In the genomic region with DNA sequence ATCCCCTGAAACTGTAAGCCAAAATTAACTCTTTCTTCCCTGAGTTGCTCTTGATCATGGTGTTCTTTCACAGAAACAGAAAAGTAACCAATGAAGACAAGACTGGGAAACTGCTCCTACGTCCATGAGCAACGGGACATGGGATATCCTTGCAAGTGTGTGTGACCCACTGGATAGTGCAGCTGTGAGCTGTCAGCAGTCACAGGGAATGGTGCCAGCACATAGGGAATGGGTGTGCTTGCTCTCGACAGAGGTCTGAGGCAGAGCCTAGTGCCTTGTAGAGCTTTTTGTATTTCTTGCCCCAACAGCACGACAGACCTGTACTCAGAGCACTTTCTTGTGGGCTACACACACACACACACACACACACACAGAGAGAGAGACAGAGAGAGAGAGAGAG, we compare ENCODE assay signal across 24 mouse cellular contexts.
A peak's percentile ranks its signal among the peaks of the same experiment; 100 is the strongest.
DNase-seq lines count a peak whose midpoint lies in the region; ATAC-seq and TF ChIP-seq lines count a peak whose summit lies in the region.
"Had no signal": no experiment of that assay in that cellular context is flagged by ENCODE, and none has a peak within 500 bp of the region (broad histone marks: within the 10 kb centered on the region; RNA-seq: fewer than 3 reads in every experiment).

No protein-coding gene starts in this region.

- H3K4me2 ChIP-seq in lung, embryonic 16.5 days (ENCODE audit: low read depth, low read length) = no peak overlapping the region
- H3K4me2 ChIP-seq: embryonic facial prominence, embryonic 13.5 days; heart, embryonic 13.5 days; hindbrain, embryonic 12.5 days; limb, embryonic 12.5 days; liver, embryonic 15.5 days; midbrain, embryonic 15.5 days; neural tube, embryonic 15.5 days; stomach, embryonic 15.5 days had no signal

- no peaks in the 10 kb centered on the region for H3K27me3 ChIP-seq in kidney, adult 2 months (replicated peaks; ENCODE audit: control insufficient read depth, insufficient read depth, low read length)
- H3K27me3 ChIP-seq in lung, embryonic 16.5 days (ENCODE audit: control insufficient read depth, insufficient read depth, low read depth, low read length) = no peaks in the 10 kb centered on the region
- H3K27me3 ChIP-seq: CH12.LX; embryonic facial prominence, embryonic 13.5 days; heart, embryonic 13.5 days; hindbrain, embryonic 12.5 days; limb, embryonic 12.5 days; liver, embryonic 15.5 days; midbrain, embryonic 15.5 days; neural tube, embryonic 15.5 days; stomach, embryonic 15.5 days had no signal

- TF ChIP-seq CTCF in kidney, adult 2 months (conservative IDR thresholded peaks at IDR 0.05; ENCODE audit: insufficient read depth, insufficient read length, low read depth, low read length) = no peak
- TF ChIP-seq CTCF in lung, adult 2 months (IDR thresholded peaks at IDR 0.05; ENCODE audit: insufficient read depth, low read length) = no peak

- H3K4me1 ChIP-seq in kidney, adult 2 months (ENCODE audit: control insufficient read depth, insufficient read depth, low read length) = peaks cover 52% of the 10 kb centered on the region
- H3K4me1 ChIP-seq in lung, embryonic 16.5 days (replicated peaks; ENCODE audit: control insufficient read depth, insufficient read depth, low read length) = peaks cover 27% of the 10 kb centered on the region
- H3K4me1 ChIP-seq in lung, adult 2 months (ENCODE audit: control insufficient read depth, insufficient read depth, low read length) = no peaks in the 10 kb centered on the region
- H3K4me1 ChIP-seq: liver, embryonic 15.5 days had no signal

- no peaks in the 10 kb centered on the region for H3K36me3 ChIP-seq in kidney, adult 2 months (ENCODE audit: control insufficient read depth, insufficient read depth, low read length)
- no peaks in the 10 kb centered on the region for H3K36me3 ChIP-seq in lung, embryonic 16.5 days (ENCODE audit: control insufficient read depth, insufficient read depth, low read length)
- H3K36me3 ChIP-seq: embryonic facial prominence, embryonic 13.5 days; forebrain, embryonic 10.5 days; heart, embryonic 13.5 days; hindbrain, embryonic 12.5 days; limb, embryonic 12.5 days; liver, embryonic 15.5 days; midbrain, embryonic 10.5 days; midbrain, embryonic 15.5 days; neural tube, embryonic 15.5 days; stomach, embryonic 15.5 days had no signal

- no peak for TF ChIP-seq POLR2A in kidney, adult 2 months (IDR thresholded peaks at IDR 0.05; ENCODE audit: low read depth, low read length)
- TF ChIP-seq POLR2A in lung, adult 2 months (IDR thresholded peaks at IDR 0.05; ENCODE audit: borderline replicate concordance, extremely low read depth, low read depth, low read length) = no peak

- no peak overlapping the region for H3K4me3 ChIP-seq in kidney, adult 2 months (ENCODE audit: insufficient read depth, low read depth, low read length)
- H3K4me3 ChIP-seq in lung, embryonic 16.5 days (ENCODE audit: low read length) = no peak overlapping the region
- no peak overlapping the region for H3K4me3 ChIP-seq in lung, adult 2 months (replicated peaks; ENCODE audit: extremely low read depth, low read depth, low read length)
- H3K4me3 ChIP-seq: embryonic facial prominence, embryonic 13.5 days; forebrain, embryonic 10.5 days; gastrocnemius, adult 2 months; heart, adult 2 months; heart, embryonic 13.5 days; hindbrain, embryonic 12.5 days; limb, embryonic 12.5 days; liver, embryonic 15.5 days; midbrain, embryonic 10.5 days; midbrain, embryonic 15.5 days; neural tube, embryonic 15.5 days; stomach, embryonic 15.5 days had no signal

- no peak overlapping the region for H3K27ac ChIP-seq in kidney, adult 2 months (ENCODE audit: insufficient read depth, low read depth, low read length)
- H3K27ac ChIP-seq in lung, embryonic 16.5 days (ENCODE audit: low read length) = 0 out of 2 replicates have a peak overlapping the region, but pooled peaks have one; percentile 40
- H3K27ac ChIP-seq: embryonic facial prominence, embryonic 13.5 days; forebrain, embryonic 10.5 days; gastrocnemius, adult 2 months; heart, adult 2 months; heart, embryonic 13.5 days; hindbrain, embryonic 12.5 days; hindbrain, postnatal 0 days; limb, embryonic 12.5 days; liver, embryonic 15.5 days; midbrain, embryonic 10.5 days; midbrain, embryonic 15.5 days; neural tube, embryonic 15.5 days; stomach, embryonic 15.5 days had no signal

- H3K9ac ChIP-seq in lung, embryonic 16.5 days (ENCODE audit: low read length) = no peak overlapping the region
- H3K9ac ChIP-seq: embryonic facial prominence, embryonic 13.5 days; heart, embryonic 13.5 days; hindbrain, embryonic 12.5 days; limb, embryonic 12.5 days; liver, embryonic 15.5 days; midbrain, embryonic 15.5 days; neural tube, embryonic 15.5 days; stomach, embryonic 15.5 days had no signal

- peak; percentile 34 for DNase-seq in cerebellum, adult 9-10 months
- DNase-seq in kidney, adult 2 months = peak; percentile 8
- DNase-seq in kidney, adult 11 months = no peak
- DNase-seq in lung, adult 2 months = no peak
- no peak for DNase-seq in Muller cell, postnatal 12 days (ENCODE audit: inconsistent ontology term)
- DNase-seq: adrenal gland, adult 8-10 months; heart, adult 2 months had no signal

- H3K9me3 ChIP-seq in lung, embryonic 16.5 days (ENCODE audit: control insufficient read depth, low read length) = no peaks in the 10 kb centered on the region
- H3K9me3 ChIP-seq: embryonic facial prominence, embryonic 13.5 days; forebrain, embryonic 10.5 days; heart, embryonic 13.5 days; hindbrain, embryonic 12.5 days; limb, embryonic 12.5 days; liver, embryonic 15.5 days; midbrain, embryonic 10.5 days; midbrain, embryonic 15.5 days; neural tube, embryonic 15.5 days; stomach, embryonic 15.5 days had no signal

- no peak for ATAC-seq in cerebellum, adult (ENCODE audit: insufficient number of reproducible peaks, low FRiP score, low TSS enrichment)
- ATAC-seq in lung, embryonic 16.5 days (ENCODE audit: low read depth) = peak; percentile 87
- ATAC-seq: forebrain, embryonic 16.5 days; hindbrain, postnatal 0 days; intestine, embryonic 16.5 days; midbrain, embryonic 15.5 days had no signal

- 56% methylated on average over 4 of the region's 4 CpGs for WGBS in kidney, adult 2 months
- WGBS in lung, embryonic 16.5 days = 40% methylated on average over 4 of the region's 4 CpGs
- 59% methylated on average over 4 of the region's 4 CpGs for WGBS in lung, adult 2 months

Comparison
In these comparisons a context has a peak if more than half of its experiments do, and no peak if none do; other contexts are left out.
1. DNase-seq: peak in cerebellum, adult 9-10 months (single experiment) and kidney, adult 2 months (single experiment); none in kidney, adult 11 months (single experiment), lung, adult 2 months (single experiment) and Muller cell, postnatal 12 days (single experiment).